Mouse (Mus musculus) thymus, postnatal 25 days (tissue): Measurements from ENCODE around the gene Fndc10.
"Not testable (repeated sequence)": the region's sequence is repeated elsewhere in the genome, so short reads cannot be mapped to it uniquely, and the experiment has no call there.

Experiments used
- DNase-seq: peaks from one replicate; pipeline ENCODE4 v3.0.0; 2022

Fndc10 gene

GRCm38 (mm10) chr4:155694111-155694481 lies at the start of gene Fndc10:
TSS of gene Fndc10 (plus strand) at chr4:155694342.
- DNase-seq: peak; percentile 69

- DNase-seq: not testable (repeated sequence)
Measured at GRCm38 (mm10) chr4:155645308-155645707, 48.8 kb upstream of the Fndc10 start, which contains the start of gene Gm10563. TSS of gene Gm10563 (minus strand) at chr4:155645408.

- no peak for DNase-seq
Measured at GRCm38 (mm10) chr4:155645721-155646120, 48.4 kb upstream of the Fndc10 start.

- no peak for DNase-seq
Measured at GRCm38 (mm10) chr4:155649355-155649754, 44.8 kb upstream of the Fndc10 start.

- no peak for DNase-seq
Measured at GRCm38 (mm10) chr4:155651553-155652269, 42.4 kb upstream of the Fndc10 start.

GRCm38 (mm10) chr4:155652283-155653085 lies 41.7 kb upstream of the Fndc10 start:
- DNase-seq: no peak

GRCm38 (mm10) chr4:155653086-155653450 lies 41.1 kb upstream of the Fndc10 start, which contains the start of gene Mmp23:
TSS of gene Mmp23 (minus strand) at chr4:155653384.
- no peak for DNase-seq

- DNase-seq: no peak
Measured at GRCm38 (mm10) chr4:155653451-155654182, 40.5 kb upstream of the Fndc10 start.

- DNase-seq: no peak
Measured at GRCm38 (mm10) chr4:155654183-155654455, 40.0 kb upstream of the Fndc10 start.

GRCm38 (mm10) chr4:155654456-155655298 lies 39.5 kb upstream of the Fndc10 start:
- DNase-seq: peak; percentile 67

- DNase-seq: no peak
Measured at GRCm38 (mm10) chr4:155656214-155656751, 37.9 kb upstream of the Fndc10 start.

GRCm38 (mm10) chr4:155658961-155659360 lies 35.2 kb upstream of the Fndc10 start:
- no peak for DNase-seq

GRCm38 (mm10) chr4:155660641-155661040 lies 33.5 kb upstream of the Fndc10 start:
- DNase-seq: no peak

GRCm38 (mm10) chr4:155666903-155667302 lies 27.2 kb upstream of the Fndc10 start:
- DNase-seq: no peak

- peak; percentile 97 for DNase-seq
Measured at GRCm38 (mm10) chr4:155668689-155669597, 25.2 kb upstream of the Fndc10 start, which contains the start of gene Mib2. TSS of gene Mib2 (minus strand) at chr4:155669198.

- no peak for DNase-seq
Measured at GRCm38 (mm10) chr4:155669598-155670075, 24.5 kb upstream of the Fndc10 start.

- not testable (repeated sequence) for DNase-seq
Measured at GRCm38 (mm10) chr4:155670236-155670635, 23.9 kb upstream of the Fndc10 start.

- DNase-seq: no peak
Measured at GRCm38 (mm10) chr4:155672082-155672481, 22.1 kb upstream of the Fndc10 start.

- DNase-seq: peak; percentile 36
Measured at GRCm38 (mm10) chr4:155675991-155676390, 18.2 kb upstream of the Fndc10 start.

- not testable (repeated sequence) for DNase-seq
Measured at GRCm38 (mm10) chr4:155683670-155684277, 10.4 kb upstream of the Fndc10 start.
